Mouse (Mus musculus): ENCODE data around the gene Gm27029. TPM values are rescaled to one million over a fixed set of nuclear protein-coding genes. Genes with fewer than 3 reads are reported as not detected.
"Not testable (repeated sequence)": the region's sequence is repeated elsewhere in the genome, so short reads cannot be mapped to it uniquely, and the experiment has no call there.

Gene Gm27029
- polyA plus RNA-seq (2015; fragmentation: Nextera tagmentation; extraction: Ambion mirVana) = 7.3 and 10.6 TPM in 2 replicates

GRCm38 (mm10) chr11:101424105-101424851, at the start of gene Gm27029:
TSS of gene Gm27029 (minus strand) at chr11:101424796.
- ATAC-seq = peak; percentile 77
- H3K27me3 ChIP-seq (replicated peaks) = no peaks in the 10 kb centered on the region
- H3K4me2 ChIP-seq (replicated peaks) = peak within 1 kb of the TSS; percentile 92
- H3K27ac ChIP-seq = peak within 1 kb of the TSS; percentile 90
- peak within 1 kb of the TSS; percentile 80 for H3K9ac ChIP-seq
- H3K4me3 ChIP-seq (replicated peaks) = peak within 1 kb of the TSS; percentile 84
- peaks cover 27% of the 10 kb centered on the region for H3K4me1 ChIP-seq (replicated peaks)
- 3% methylated on average over 23 of the region's 23 CpGs for WGBS
- no peaks in the 10 kb centered on the region for H3K36me3 ChIP-seq
- no peaks in the 10 kb centered on the region for H3K9me3 ChIP-seq

- no peak overlapping the region for H3K4me3 ChIP-seq (replicated peaks)
- ATAC-seq = no peak
- H3K9me3 ChIP-seq = no peaks in the 10 kb centered on the region
- 63% methylated on average over 5 of the region's 5 CpGs for WGBS
- no peak overlapping the region for H3K4me2 ChIP-seq (replicated peaks)
- H3K27me3 ChIP-seq (replicated peaks) = no peaks in the 10 kb centered on the region
- no peaks in the 10 kb centered on the region for H3K36me3 ChIP-seq
- no peak overlapping the region for H3K27ac ChIP-seq
- H3K4me1 ChIP-seq (replicated peaks) = peaks cover 6% of the 10 kb centered on the region
- H3K9ac ChIP-seq = no peak overlapping the region
Observed at GRCm38 (mm10) chr11:101474298-101474697, 49.7 kb upstream of the Gm27029 start.

GRCm38 (mm10) chr11:101473686-101474085, 49.1 kb upstream of the Gm27029 start:
- H3K36me3 ChIP-seq; H3K9ac ChIP-seq; H3K27me3 ChIP-seq (replicated peaks); ATAC-seq; H3K9me3 ChIP-seq; H3K4me2 ChIP-seq (replicated peaks); H3K4me1 ChIP-seq (replicated peaks); H3K27ac ChIP-seq; H3K4me3 ChIP-seq (replicated peaks): not testable (repeated sequence)
- 81% methylated on average over 1 of the region's 1 CpGs for WGBS

- no peak for ATAC-seq
- Histone ChIP-seq H3K4me2 (replicated peaks) (no peak overlapping the region), H3K9me3 (no peaks in the 10 kb centered on the region), H3K27ac (no peak overlapping the region), H3K4me1 (replicated peaks) (peaks cover 7% of the 10 kb centered on the region), H3K36me3 (no peaks in the 10 kb centered on the region), H3K9ac (no peak overlapping the region), H3K27me3 (replicated peaks) (no peaks in the 10 kb centered on the region), H3K4me3 (replicated peaks) (no peak overlapping the region)
- WGBS = 50% methylated on average over 7 of the region's 7 CpGs
Observed at GRCm38 (mm10) chr11:101472336-101472735, 47.7 kb upstream of the Gm27029 start.

DNA sequence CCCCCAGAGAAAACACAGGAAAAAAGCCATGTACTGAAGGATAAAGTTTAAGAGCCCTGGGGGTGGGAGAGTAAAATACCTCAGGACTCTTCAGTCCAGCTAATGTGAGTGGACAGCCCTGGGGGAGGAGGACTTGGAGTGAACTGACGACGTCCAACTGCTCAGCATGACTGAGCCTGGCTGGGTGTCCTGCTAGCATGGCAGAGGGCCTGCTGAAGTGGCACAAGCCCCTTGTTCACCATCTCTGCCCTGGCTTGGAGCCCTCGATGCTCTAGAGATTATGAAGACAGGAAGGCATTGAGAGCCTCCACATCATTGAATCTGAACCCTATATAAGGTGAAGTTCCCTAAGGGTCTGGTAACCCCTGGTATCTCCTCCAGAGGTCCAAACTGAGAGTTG, 47.3 kb upstream of the Gm27029 start:
- Histone ChIP-seq H3K4me1 (replicated peaks) (peaks cover 11% of the 10 kb centered on the region), H3K4me2 (replicated peaks) (no peak overlapping the region), H3K27me3 (replicated peaks) (no peaks in the 10 kb centered on the region), H3K36me3 (no peaks in the 10 kb centered on the region), H3K9ac (no peak overlapping the region), H3K27ac (no peak overlapping the region), H3K4me3 (replicated peaks) (no peak overlapping the region), H3K9me3 (no peaks in the 10 kb centered on the region)
- 77% methylated on average over 3 of the region's 3 CpGs for WGBS
- no peak for ATAC-seq

DNA sequence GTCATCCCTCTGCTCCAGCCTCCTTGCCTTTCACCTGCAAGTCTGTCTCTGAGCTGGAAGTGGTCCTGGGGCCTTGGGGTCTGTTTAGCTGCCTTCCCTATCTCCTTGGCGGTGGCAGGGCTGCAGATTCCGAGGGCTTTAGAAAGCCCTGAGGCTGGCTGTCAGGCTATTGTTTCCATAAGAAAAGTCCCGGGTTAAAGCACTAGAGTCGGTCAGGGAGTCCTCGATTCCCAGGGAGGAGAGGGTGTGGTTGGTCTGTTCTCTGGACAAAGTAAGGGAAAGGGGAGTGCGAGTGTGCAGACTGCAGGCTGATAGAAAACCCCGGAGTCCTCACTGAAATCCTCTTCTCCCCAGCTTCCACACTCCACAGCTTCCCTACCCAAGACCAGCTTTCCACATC, 45.6 kb upstream of the Gm27029 start:
- Histone ChIP-seq H3K4me3 (replicated peaks) (no peak overlapping the region), H3K9me3 (no peaks in the 10 kb centered on the region), H3K27ac (no peak overlapping the region), H3K4me1 (replicated peaks) (peaks cover 11% of the 10 kb centered on the region), H3K36me3 (no peaks in the 10 kb centered on the region), H3K27me3 (replicated peaks) (no peaks in the 10 kb centered on the region), H3K4me2 (replicated peaks) (no peak overlapping the region), H3K9ac (no peak overlapping the region)
- WGBS = 53% methylated on average over 7 of the region's 7 CpGs
- no peak for ATAC-seq

GRCm38 (mm10) chr11:101469155-101469554, 44.6 kb upstream of the Gm27029 start:
- H3K36me3 ChIP-seq = no peaks in the 10 kb centered on the region
- H3K4me3 ChIP-seq (replicated peaks) = peak overlapping the region; percentile 61; the same call in 1 of the 2 replicates
- peak overlapping the region; percentile 98 for H3K4me2 ChIP-seq (replicated peaks)
- H3K9ac ChIP-seq = peak overlapping the region; percentile 72; the same call in 1 of the 2 replicates
- H3K9me3 ChIP-seq = no peaks in the 10 kb centered on the region
- peaks cover 15% of the 10 kb centered on the region for H3K4me1 ChIP-seq (replicated peaks)
- H3K27ac ChIP-seq = no peak overlapping the region
- ATAC-seq = no peak
- 69% methylated on average over 4 of the region's 4 CpGs for WGBS
- H3K27me3 ChIP-seq (replicated peaks) = no peaks in the 10 kb centered on the region

DNA sequence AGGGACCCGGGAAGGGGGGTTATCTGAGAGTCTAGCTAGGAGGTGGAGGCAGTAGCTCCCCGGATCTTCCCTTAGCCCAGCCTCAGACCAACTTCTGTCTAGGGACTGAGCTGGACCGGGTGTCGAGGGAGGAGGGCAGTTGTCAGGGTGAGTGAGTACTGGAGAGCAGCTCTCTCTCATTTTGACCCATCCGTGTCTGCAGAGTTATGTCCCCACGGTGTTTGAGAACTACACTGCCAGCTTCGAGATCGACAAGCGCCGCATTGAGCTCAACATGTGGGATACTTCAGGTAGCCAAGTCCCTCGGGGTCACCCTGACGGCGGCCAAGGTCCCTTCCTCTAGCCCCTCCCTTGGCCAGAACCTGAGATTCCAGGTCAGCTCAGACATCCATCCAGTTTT, 44.1 kb upstream of the Gm27029 start:
- H3K4me1 ChIP-seq (replicated peaks) = peaks cover 17% of the 10 kb centered on the region
- no peaks in the 10 kb centered on the region for H3K36me3 ChIP-seq
- peak overlapping the region; percentile 61 for H3K4me3 ChIP-seq (replicated peaks)
- no peaks in the 10 kb centered on the region for H3K9me3 ChIP-seq
- WGBS = 6% methylated on average over 13 of the region's 13 CpGs
- no peaks in the 10 kb centered on the region for H3K27me3 ChIP-seq (replicated peaks)
- peak overlapping the region; percentile 72 for H3K9ac ChIP-seq
- ATAC-seq = no peak
- 0 out of 2 replicates have a peak overlapping the region, but pooled peaks have one; percentile 62 for H3K27ac ChIP-seq
- H3K4me2 ChIP-seq (replicated peaks) = peak overlapping the region; percentile 98

- Histone ChIP-seq H3K9me3 (no peaks in the 10 kb centered on the region), H3K9ac (peak overlapping the region; percentile 72), H3K4me2 (replicated peaks) (peak overlapping the region; percentile 98), H3K27me3 (replicated peaks) (no peaks in the 10 kb centered on the region), H3K27ac (peak overlapping the region; percentile 62; the same call in 1 of the 2 replicates), H3K36me3 (no peaks in the 10 kb centered on the region), H3K4me3 (replicated peaks) (peak overlapping the region; percentile 61), H3K4me1 (replicated peaks) (peaks cover 20% of the 10 kb centered on the region)
- ATAC-seq = peak; percentile 6
- under 1% methylated on average over 25 of the region's 31 CpGs for WGBS
Observed at GRCm38 (mm10) chr11:101468263-101468688, 43.7 kb upstream of the Gm27029 start.

- peaks cover 23% of the 10 kb centered on the region for H3K4me1 ChIP-seq (replicated peaks)
- H3K4me2 ChIP-seq (replicated peaks) = peak overlapping the region; percentile 98
- no peaks in the 10 kb centered on the region for H3K36me3 ChIP-seq
- peak overlapping the region; percentile 67 for H3K27ac ChIP-seq
- no peaks in the 10 kb centered on the region for H3K9me3 ChIP-seq
- under 1% methylated on average over 52 of the region's 54 CpGs for WGBS
- H3K9ac ChIP-seq = peak overlapping the region; percentile 72
- H3K4me3 ChIP-seq (replicated peaks) = peak overlapping the region; percentile 61
- H3K27me3 ChIP-seq (replicated peaks) = no peaks in the 10 kb centered on the region
- ATAC-seq = peak; percentile 79
Observed at GRCm38 (mm10) chr11:101467477-101468262, 43.1 kb upstream of the Gm27029 start.

- H3K9ac ChIP-seq; H3K27ac ChIP-seq; H3K27me3 ChIP-seq (replicated peaks); H3K9me3 ChIP-seq; ATAC-seq; H3K36me3 ChIP-seq: not testable (repeated sequence)
- 53% methylated on average over 5 of the region's 5 CpGs for WGBS
- H3K4me3 ChIP-seq (replicated peaks) = peak overlapping the region; percentile 93
- peaks cover 31% of the 10 kb centered on the region for H3K4me1 ChIP-seq (replicated peaks)
- peak overlapping the region; percentile 93 for H3K4me2 ChIP-seq (replicated peaks)
Observed at GRCm38 (mm10) chr11:101466552-101466950, 42.0 kb upstream of the Gm27029 start.

DNA sequence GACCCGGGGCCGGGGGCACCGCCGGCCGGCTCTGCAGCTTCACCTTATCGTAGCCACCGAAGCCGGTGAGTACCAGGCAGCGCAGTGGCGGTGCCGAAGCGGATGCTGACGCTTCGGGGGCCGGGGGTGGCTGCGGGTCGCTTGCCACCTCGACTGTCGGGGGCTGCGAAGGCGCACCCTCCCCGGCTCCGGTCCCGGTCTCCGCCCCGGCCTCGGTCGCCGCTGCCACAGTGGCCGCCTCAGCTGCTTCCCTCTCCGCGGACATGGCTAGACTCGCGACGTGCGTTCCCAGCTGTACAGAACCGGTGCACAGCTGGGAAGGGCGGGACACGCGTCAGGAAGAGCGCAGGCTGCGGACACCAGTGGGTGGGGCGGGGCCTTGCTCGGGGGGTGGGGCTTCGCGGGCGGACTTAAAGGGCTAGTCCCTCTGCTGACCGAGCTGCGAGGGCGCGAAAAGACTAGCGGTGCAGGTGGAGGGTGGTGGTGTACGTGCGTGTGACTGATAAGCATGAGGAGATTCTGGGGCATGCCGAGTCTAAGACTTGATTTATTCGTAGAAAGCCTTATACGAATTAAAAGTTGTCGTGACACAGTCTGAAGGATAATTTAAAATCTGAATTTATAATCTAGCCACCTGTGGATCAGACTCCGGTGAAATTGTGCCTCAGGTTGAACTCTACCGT, 41.4 kb upstream of the Gm27029 start, which contains the start of gene Vat1:
Vat1 (minus strand) TSS at position 362 of the 683 bp plus-strand sequence.
- ATAC-seq = peak; percentile 57
- Histone ChIP-seq H3K4me3 (replicated peaks) (peak within 1 kb of the TSS; percentile 93), H3K9me3 (no peaks in the 10 kb centered on the region), H3K27me3 (replicated peaks) (no peaks in the 10 kb centered on the region), H3K36me3 (0 out of 2 replicates have a peak, but pooled peaks cover 5% of the 10 kb centered on the region), H3K27ac (peak within 1 kb of the TSS; percentile 93), H3K4me1 (replicated peaks) (peaks cover 31% of the 10 kb centered on the region), H3K4me2 (replicated peaks) (peak within 1 kb of the TSS; percentile 98), H3K9ac (peak within 1 kb of the TSS; percentile 81)
- WGBS = 1% methylated on average over 59 of the region's 60 CpGs
